Mouse (Mus musculus): ENCODE results near the gene Rybp.

Gene Rybp

GRCm38 (mm10) chr6:100217507-100217906 lies 69.8 kb downstream of the Rybp start:
- no peak for DNase-seq

GRCm38 (mm10) chr6:100216945-100217344 lies 70.3 kb downstream of the Rybp start:
- DNase-seq, result no peak

- DNase-seq, result no peak
These were observed 71.5 kb downstream of the Rybp start for GRCm38 (mm10) chr6:100215809-100216208.

- DNase-seq, result no peak
These were observed 73.0 kb downstream of the Rybp start for GRCm38 (mm10) chr6:100214132-100214913.

- no peak for DNase-seq
These were observed 73.7 kb downstream of the Rybp start for GRCm38 (mm10) chr6:100213596-100213995.

- no peak for DNase-seq
These were observed 74.5 kb downstream of the Rybp start for GRCm38 (mm10) chr6:100212820-100213219.

- DNase-seq, result no peak
These were observed 75.6 kb downstream of the Rybp start for GRCm38 (mm10) chr6:100211646-100212045.

- DNase-seq, result no peak
These were observed 76.8 kb downstream of the Rybp start for GRCm38 (mm10) chr6:100210517-100210916.

- DNase-seq, result no peak
These were observed 80.5 kb downstream of the Rybp start for GRCm38 (mm10) chr6:100206741-100207275.

- DNase-seq, result no peak
These were observed 81.0 kb downstream of the Rybp start for GRCm38 (mm10) chr6:100206261-100206660.

- no peak for DNase-seq
These were observed 82.8 kb downstream of the Rybp start for GRCm38 (mm10) chr6:100204436-100204835.

- DNase-seq, result no peak
These were observed 83.8 kb downstream of the Rybp start for GRCm38 (mm10) chr6:100203492-100203891.

- DNase-seq, result no peak
These were observed 85.2 kb downstream of the Rybp start for GRCm38 (mm10) chr6:100202091-100202490.

GRCm38 (mm10) chr6:100197102-100197501 lies 90.2 kb downstream of the Rybp start:
- no peak for DNase-seq

- DNase-seq, result no peak
These were observed 91.3 kb downstream of the Rybp start for GRCm38 (mm10) chr6:100195870-100196409.

- DNase-seq, result no peak
These were observed 92.2 kb downstream of the Rybp start for GRCm38 (mm10) chr6:100195091-100195490.

GRCm38 (mm10) chr6:100193760-100194159 lies 93.5 kb downstream of the Rybp start:
- DNase-seq, result no peak

GRCm38 (mm10) chr6:100192691-100193229 lies 94.5 kb downstream of the Rybp start:
- no peak for DNase-seq

GRCm38 (mm10) chr6:100190803-100191559 lies 96.3 kb downstream of the Rybp start:
- DNase-seq, result no peak

GRCm38 (mm10) chr6:100190310-100190709 lies 97.0 kb downstream of the Rybp start:
- DNase-seq, result no peak

- no peak for DNase-seq
These were observed 98.2 kb downstream of the Rybp start for GRCm38 (mm10) chr6:100188883-100189743.

- DNase-seq, result no peak
These were observed 99.5 kb downstream of the Rybp start for GRCm38 (mm10) chr6:100187821-100188220.
